Mouse (Mus musculus) heart, adult 2 months (tissue): ENCODE measurements around the gene Tle3.

Source experiments
- CTCF ChIP-seq: fragments of 200-600 bp; IDR thresholded peaks from 2 replicates; pipeline ENCODE4 v1.8.1; 2022; ENCODE audit warnings: antibody characterized with exemption, mild to moderate bottlenecking, moderate library complexity
- EP300 ChIP-seq: fragments of 200-500 bp; IDR thresholded peaks from 2 replicates; pipeline ENCODE4 v1.6.1; 2011; ENCODE audit warnings: low read depth, low read length, control low read depth; ENCODE audit not compliant: insufficient read depth
- POLR2A ChIP-seq: fragments of 200-500 bp; IDR thresholded peaks from 2 replicates; pipeline ENCODE4 v1.6.1; 2011; ENCODE audit warnings: mild to moderate bottlenecking, low read depth, low read length, control low read depth; ENCODE audit not compliant: insufficient read depth

GRCm38 (mm10) chr9:61372510-61372975, 377 bp downstream of the Tle3 start:
- no peak for TF ChIP-seq CTCF
- no peak for TF ChIP-seq POLR2A
- no peak for TF ChIP-seq EP300
